Mouse (Mus musculus) embryonic facial prominence, embryonic 10.5 days (tissue): Measurements from ENCODE around the gene Lrrc45. TPM values are rescaled to one million over a fixed set of nuclear protein-coding genes. Genes with fewer than 3 reads are reported as not detected.

Experiments
- DNase-seq: peaks from one replicate; pipeline ENCODE4 v3.0.0-alpha.2; 2017; ENCODE audit warnings: low spot score
- H3K27ac ChIP-seq: fragments of 300-500 bp; sonication (generic); replicated peaks from 2 replicates; pipeline ENCODE4 v1.5.1; 2016; ENCODE audit warnings: mild to moderate bottlenecking
- H3K27me3 ChIP-seq: fragments of 300-500 bp; sonication (generic); replicated peaks from 2 replicates; pipeline ENCODE4 v1.6.1; 2016; ENCODE audit warnings: low read depth, mild to moderate bottlenecking; ENCODE audit not compliant: poor library complexity, severe bottlenecking
- H3K36me3 ChIP-seq: fragments of 300-500 bp; sonication (generic); replicated peaks from 2 replicates; pipeline ENCODE4 v1.6.1; 2016; ENCODE audit warnings: mild to moderate bottlenecking, moderate library complexity
- H3K4me1 ChIP-seq: fragments of 300-500 bp; sonication (generic); 2 replicates; pipeline ENCODE4 v1.6.1; 2016
- H3K4me3 ChIP-seq: fragments of 300-500 bp; sonication (generic); 2 replicates; pipeline ENCODE4 v1.5.1; 2016; ENCODE audit warnings: mild to moderate bottlenecking, moderate library complexity
- H3K9me3 ChIP-seq: fragments of 300-500 bp; sonication (generic); 2 replicates; pipeline ENCODE4 v1.6.1; 2016; ENCODE audit warnings: mild to moderate bottlenecking
- WGBS: fragments of 180-500 bp; shearing (Covaris S2); methylation state at CpG from one replicate; pipeline ENCODE4 v1.1.7; 2016; 5-methylcytosine and 5-hydroxymethylcytosine counted together
- polyA plus RNA-seq: library from polyadenylated mRNA; unstranded; fragments of >200 nt; fragmentation: Nextera tagmentation; extraction: Ambion mirVana; gene quantifications from 2 replicates; pipeline ENCODE4 v1.2.1, GENCODE M21; 2016

Gene Lrrc45
- polyA plus RNA-seq, 1 experiment from 2014 or later, result 56.8 TPM

GRCm38 (mm10) chr11:120686650-120687272, 27.0 kb upstream of the Lrrc45 start:
- Histone ChIP-seq H3K4me3 (no peak overlapping the region), H3K9me3 (no peaks in the 10 kb centered on the region), H3K4me1 (0 out of 2 replicates have a peak, but pooled peaks cover 3% of the 10 kb centered on the region), H3K27me3 (no peaks in the 10 kb centered on the region), H3K36me3 (peaks cover 96% of the 10 kb centered on the region), H3K27ac (peak overlapping the region; percentile 36)
- DNase-seq, result no peak
- 79% methylated on average over 20 of the region's 20 CpGs for WGBS

DNA sequence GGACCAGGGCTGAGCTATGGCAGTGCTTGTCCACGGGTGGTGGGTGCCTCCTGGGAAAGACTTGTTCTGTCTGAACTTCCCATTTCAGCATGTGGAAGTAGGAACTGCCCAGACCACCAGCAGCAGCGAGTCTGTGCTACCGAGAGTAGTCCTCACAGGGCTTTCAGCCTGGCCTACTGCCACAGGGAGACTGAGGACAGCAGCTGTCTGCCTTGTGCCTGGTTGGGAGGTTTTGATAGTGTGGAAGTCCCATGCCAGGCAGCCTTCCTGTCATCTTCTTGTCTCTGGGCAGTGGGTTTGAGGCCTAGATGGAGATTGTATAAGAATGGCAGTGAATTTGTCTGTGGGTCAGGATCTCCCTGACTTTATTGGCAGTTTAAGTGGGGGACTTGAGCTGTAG, 24.4 kb upstream of the Lrrc45 start:
- Histone ChIP-seq H3K36me3 (peaks cover 95% of the 10 kb centered on the region), H3K27me3 (no peaks in the 10 kb centered on the region), H3K4me1 (peaks cover 5% of the 10 kb centered on the region), H3K9me3 (no peaks in the 10 kb centered on the region), H3K27ac (no peak overlapping the region), H3K4me3 (no peak overlapping the region)
- 88% methylated on average over 3 of the region's 3 CpGs for WGBS
- no peak for DNase-seq

DNA sequence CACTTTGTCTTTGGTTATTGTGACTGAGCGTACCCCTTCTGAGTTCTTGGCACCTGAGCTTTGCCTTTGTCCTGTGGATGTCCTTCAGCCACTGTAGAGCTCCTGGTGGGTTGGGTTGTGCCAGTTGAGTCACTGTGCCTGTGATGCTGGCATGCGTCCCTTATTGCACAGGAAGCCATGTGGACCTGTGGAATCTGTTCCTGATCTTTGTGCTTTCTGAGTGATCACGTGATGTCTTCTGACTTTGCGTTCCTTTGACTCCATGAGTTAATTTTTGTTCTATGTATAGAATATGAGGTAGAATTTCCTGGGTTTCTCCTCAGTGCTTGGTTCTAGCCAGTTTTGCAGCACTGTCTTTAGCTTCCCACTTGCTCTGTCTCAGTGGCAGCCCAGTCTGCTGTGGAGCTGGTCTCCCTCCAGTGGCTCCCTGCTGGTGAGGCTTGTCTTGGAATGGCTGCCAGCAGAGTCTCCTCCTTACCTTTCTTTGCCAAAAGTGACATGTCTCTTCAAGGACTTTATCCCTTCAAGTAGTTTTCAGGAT, 21.2 kb upstream of the Lrrc45 start:
- H3K4me1 ChIP-seq, result peaks cover 24% of the 10 kb centered on the region
- H3K4me3 ChIP-seq, result no peak overlapping the region
- peaks cover 3% of the 10 kb centered on the region; the same call in 1 of the 2 replicates for H3K9me3 ChIP-seq
- WGBS, result 94% methylated on average over 4 of the region's 4 CpGs
- no peaks in the 10 kb centered on the region for H3K27me3 ChIP-seq
- H3K27ac ChIP-seq, result no peak overlapping the region
- no peak for DNase-seq
- peaks cover 95% of the 10 kb centered on the region for H3K36me3 ChIP-seq

- WGBS, result 76% methylated on average over 3 of the region's 3 CpGs
- H3K36me3 ChIP-seq, result peaks cover 92% of the 10 kb centered on the region
- H3K27ac ChIP-seq, result no peak overlapping the region
- H3K27me3 ChIP-seq, result no peaks in the 10 kb centered on the region
- H3K4me1 ChIP-seq, result peaks cover 33% of the 10 kb centered on the region
- H3K4me3 ChIP-seq, result no peak overlapping the region
- DNase-seq, result no peak
- peaks cover 3% of the 10 kb centered on the region; the same call in 1 of the 2 replicates for H3K9me3 ChIP-seq
Measured at GRCm38 (mm10) chr11:120693461-120693860, 20.3 kb upstream of the Lrrc45 start.

DNA sequence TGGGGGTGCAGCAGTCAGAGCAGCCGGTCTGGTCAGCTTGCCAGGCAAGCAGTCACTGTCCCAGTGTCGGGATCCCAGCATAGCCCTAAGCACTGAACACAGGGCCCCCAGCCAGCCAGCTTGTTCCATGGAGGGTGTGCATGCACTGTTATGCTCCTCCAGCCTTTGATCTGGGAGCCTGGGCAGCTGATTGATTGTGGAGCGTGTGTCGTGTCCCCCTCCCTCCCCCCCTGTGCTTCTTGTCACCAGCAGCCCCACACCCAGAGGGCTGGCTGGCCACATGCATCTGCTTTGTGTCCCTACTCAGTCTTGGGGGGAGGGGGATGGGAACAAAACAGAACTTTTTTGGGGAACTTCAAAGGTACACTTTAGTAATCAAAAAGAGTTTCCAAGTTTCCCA, 18.5 kb upstream of the Lrrc45 start:
- Histone ChIP-seq H3K4me1 (peaks cover 50% of the 10 kb centered on the region), H3K36me3 (peaks cover 93% of the 10 kb centered on the region), H3K27ac (peak overlapping the region; percentile 76), H3K27me3 (no peaks in the 10 kb centered on the region), H3K4me3 (0 out of 2 replicates have a peak overlapping the region, but pooled peaks have one; percentile 6), H3K9me3 (peaks cover 3% of the 10 kb centered on the region; the same call in 1 of the 2 replicates)
- 38% methylated on average over 4 of the region's 4 CpGs for WGBS
- DNase-seq, result peak; percentile 64

- WGBS, result 55% methylated on average over 12 of the region's 12 CpGs
- DNase-seq, result peak; percentile 71
- peak overlapping the region; percentile 76 for H3K27ac ChIP-seq
- no peaks in the 10 kb centered on the region for H3K27me3 ChIP-seq
- H3K4me1 ChIP-seq, result peaks cover 54% of the 10 kb centered on the region
- peaks cover 93% of the 10 kb centered on the region for H3K36me3 ChIP-seq
- H3K4me3 ChIP-seq, result 0 out of 2 replicates have a peak overlapping the region, but pooled peaks have one; percentile 6
- peaks cover 3% of the 10 kb centered on the region; the same call in 1 of the 2 replicates for H3K9me3 ChIP-seq
Measured at GRCm38 (mm10) chr11:120695641-120696040, 18.1 kb upstream of the Lrrc45 start.

DNA sequence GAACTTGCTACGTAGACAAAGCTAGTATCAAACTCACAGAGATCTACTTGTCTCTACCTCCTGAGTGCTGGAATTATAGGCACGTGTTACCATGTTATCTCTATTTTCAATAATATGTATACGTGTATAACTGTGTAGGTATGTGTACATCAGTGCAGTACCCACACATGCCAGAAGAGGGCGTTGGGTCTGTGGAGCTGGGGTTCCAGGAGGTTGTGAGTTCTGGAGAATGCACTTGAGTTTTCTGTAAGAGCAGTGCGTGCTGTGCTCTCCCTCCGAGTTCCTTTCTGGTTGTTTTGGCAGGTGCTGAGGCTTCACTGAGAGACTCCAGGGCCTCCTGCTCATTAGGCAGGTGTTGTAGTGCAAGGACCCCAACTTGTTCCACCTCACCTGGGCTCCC, 17.2 kb upstream of the Lrrc45 start:
- H3K36me3 ChIP-seq, result peaks cover 94% of the 10 kb centered on the region
- peaks cover 54% of the 10 kb centered on the region for H3K4me1 ChIP-seq
- H3K9me3 ChIP-seq, result peaks cover 3% of the 10 kb centered on the region; the same call in 1 of the 2 replicates
- no peak overlapping the region for H3K27ac ChIP-seq
- WGBS, result 92% methylated on average over 6 of the region's 6 CpGs
- no peak overlapping the region for H3K4me3 ChIP-seq
- no peaks in the 10 kb centered on the region for H3K27me3 ChIP-seq
- no peak for DNase-seq

DNA sequence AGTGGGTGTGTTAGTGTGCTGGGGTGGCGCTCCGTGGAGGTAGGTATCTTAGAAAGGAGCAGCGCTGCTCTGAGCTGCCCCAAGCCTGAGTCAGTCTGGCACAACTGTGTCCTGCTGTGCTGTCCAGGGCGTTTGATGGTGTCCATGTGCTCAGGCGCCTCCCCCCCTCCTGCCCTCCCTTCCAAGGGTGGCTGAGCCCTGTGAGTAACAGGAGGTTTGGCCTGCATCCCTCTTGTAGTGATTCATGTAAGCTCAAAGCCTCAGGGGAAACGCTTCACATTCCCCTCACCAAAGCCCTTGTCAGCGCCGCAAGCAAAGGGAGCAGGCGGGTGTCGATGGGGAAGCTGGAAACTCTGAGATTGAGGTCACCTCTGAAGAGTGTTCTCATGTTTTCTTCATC, 16.0 kb upstream of the Lrrc45 start:
- 64% methylated on average over 10 of the region's 10 CpGs for WGBS
- Histone ChIP-seq H3K27ac (peak overlapping the region; percentile 40; the same call in 1 of the 2 replicates), H3K36me3 (peaks cover 95% of the 10 kb centered on the region), H3K9me3 (peaks cover 3% of the 10 kb centered on the region; the same call in 1 of the 2 replicates), H3K27me3 (no peaks in the 10 kb centered on the region), H3K4me1 (peaks cover 54% of the 10 kb centered on the region), H3K4me3 (no peak overlapping the region)
- no peak for DNase-seq

- peak overlapping the region; percentile 87 for H3K27ac ChIP-seq
- peaks cover 75% of the 10 kb centered on the region for H3K4me1 ChIP-seq
- no peaks in the 10 kb centered on the region for H3K9me3 ChIP-seq
- H3K36me3 ChIP-seq, result peaks cover 60% of the 10 kb centered on the region
- H3K27me3 ChIP-seq, result 0 out of 2 replicates have a peak, but pooled peaks cover 4% of the 10 kb centered on the region
- WGBS, result 33% methylated on average over 15 of the region's 15 CpGs
- DNase-seq, result peak; percentile 55
- peak overlapping the region; percentile 34 for H3K4me3 ChIP-seq
Measured at GRCm38 (mm10) chr11:120703696-120704454, 9.8 kb upstream of the Lrrc45 start.

DNA sequence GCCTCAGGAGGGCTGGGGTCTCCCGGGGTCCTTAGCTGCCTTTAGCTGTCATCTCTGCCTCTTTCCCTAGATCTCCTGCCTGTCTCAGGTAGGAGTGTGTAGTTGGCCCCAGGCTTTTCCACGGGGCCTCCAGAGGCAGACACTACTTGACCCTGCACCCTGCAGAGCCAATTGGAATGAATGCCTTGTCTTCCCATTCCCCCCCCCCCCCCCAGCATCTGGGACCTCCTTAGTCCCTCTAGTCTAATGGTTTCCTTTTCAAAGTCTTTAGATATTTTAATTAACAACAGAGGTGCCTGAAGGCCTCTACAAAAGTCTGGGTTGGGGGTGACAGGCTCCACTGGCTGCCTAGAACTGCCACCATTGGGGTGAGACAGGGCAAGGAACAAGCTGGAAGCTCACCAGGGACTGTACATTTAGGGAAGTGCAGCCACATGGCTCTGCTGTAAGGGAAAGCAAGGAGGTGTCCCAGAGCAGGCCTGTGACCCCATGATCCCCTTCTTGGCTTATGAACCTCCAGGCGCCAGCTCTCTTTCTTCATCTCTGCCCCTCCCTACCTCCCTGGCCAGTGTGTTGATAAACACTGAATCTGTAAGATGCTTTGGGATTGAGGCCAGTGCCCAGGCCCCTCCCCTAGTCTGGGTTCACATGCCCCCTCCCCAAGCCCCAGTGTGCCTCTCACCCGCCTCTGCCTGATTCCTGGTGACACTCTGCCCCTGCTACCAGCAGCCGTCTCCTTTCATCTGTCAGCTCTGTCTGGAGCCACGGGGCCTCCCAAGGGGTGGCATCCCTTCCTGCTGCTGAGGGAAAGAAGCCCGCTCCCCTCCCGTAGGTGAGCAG, 9.0 kb upstream of the Lrrc45 start:
- peaks cover 60% of the 10 kb centered on the region for H3K36me3 ChIP-seq
- WGBS, result 14% methylated on average over 8 of the region's 8 CpGs
- H3K9me3 ChIP-seq, result no peaks in the 10 kb centered on the region
- H3K4me3 ChIP-seq, result peak overlapping the region; percentile 34
- peaks cover 75% of the 10 kb centered on the region for H3K4me1 ChIP-seq
- H3K27me3 ChIP-seq, result 0 out of 2 replicates have a peak, but pooled peaks cover 4% of the 10 kb centered on the region
- peak overlapping the region; percentile 87 for H3K27ac ChIP-seq
- peak; percentile 80 for DNase-seq

DNA sequence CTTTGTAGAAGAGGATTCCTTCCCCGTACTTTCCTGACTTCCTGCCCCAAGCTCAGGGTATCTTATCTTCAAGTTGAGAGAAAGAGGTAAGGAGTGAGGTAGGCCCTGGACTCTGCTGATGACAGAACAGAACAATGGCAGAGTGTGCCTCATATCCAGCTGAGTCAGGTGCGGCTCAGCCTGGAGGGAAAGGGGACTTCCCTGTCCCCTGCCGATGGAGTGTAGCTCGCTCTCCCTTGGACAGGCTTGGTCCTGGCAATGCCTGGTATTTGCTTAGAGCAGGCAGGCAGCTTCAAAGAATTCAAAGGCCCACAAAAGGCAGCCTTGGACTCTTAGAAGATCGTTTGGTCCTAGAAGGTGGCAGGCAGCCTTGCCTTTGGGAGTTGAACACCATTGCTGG, 7.6 kb upstream of the Lrrc45 start:
- Histone ChIP-seq H3K4me3 (0 out of 2 replicates have a peak overlapping the region, but pooled peaks have one; percentile 34), H3K27ac (peak overlapping the region; percentile 87), H3K36me3 (peaks cover 60% of the 10 kb centered on the region), H3K4me1 (peaks cover 68% of the 10 kb centered on the region), H3K27me3 (0 out of 2 replicates have a peak, but pooled peaks cover 4% of the 10 kb centered on the region), H3K9me3 (no peaks in the 10 kb centered on the region)
- 61% methylated on average over 5 of the region's 5 CpGs for WGBS
- no peak for DNase-seq

GRCm38 (mm10) chr11:120707225-120707624, 6.5 kb upstream of the Lrrc45 start:
- Histone ChIP-seq H3K4me3 (peak overlapping the region; percentile 41), H3K27me3 (0 out of 2 replicates have a peak, but pooled peaks cover 4% of the 10 kb centered on the region), H3K36me3 (peaks cover 52% of the 10 kb centered on the region), H3K27ac (peak overlapping the region; percentile 87), H3K9me3 (no peaks in the 10 kb centered on the region), H3K4me1 (peaks cover 74% of the 10 kb centered on the region)
- 4% methylated on average over 12 of the region's 12 CpGs for WGBS
- DNase-seq, result peak; percentile 63
